Mouse (Mus musculus): Measurements from ENCODE around the gene Mss51.

Gene Mss51

GRCm38 (mm10) chr14:20451302-20451701 lies 45.4 kb downstream of the Mss51 start:
- no peak for DNase-seq

GRCm38 (mm10) chr14:20447209-20447608 lies 49.5 kb downstream of the Mss51 start:
- DNase-seq = no peak

- no peak for DNase-seq
These were observed 54.4 kb downstream of the Mss51 start for GRCm38 (mm10) chr14:20442252-20442651.

GRCm38 (mm10) chr14:20436976-20437375 lies 59.7 kb downstream of the Mss51 start:
- no peak for DNase-seq

Measured in thymus, postnatal 4 days (tissue).